Mouse (Mus musculus) liver, embryonic 14.5 days (tissue): Measurements from ENCODE around the gene Ivns1abp.

Experiments used
- CTCF ChIP-seq: IDR thresholded peaks from 2 replicates; pipeline ENCODE4 v1.5.1; 2016; ENCODE audit warnings: antibody characterized with exemption, low read depth, control low read depth
- EP300 ChIP-seq: IDR thresholded peaks from 2 replicates; pipeline ENCODE4 v1.6.1; 2016; ENCODE audit warnings: antibody characterized with exemption, low read depth

DNA sequence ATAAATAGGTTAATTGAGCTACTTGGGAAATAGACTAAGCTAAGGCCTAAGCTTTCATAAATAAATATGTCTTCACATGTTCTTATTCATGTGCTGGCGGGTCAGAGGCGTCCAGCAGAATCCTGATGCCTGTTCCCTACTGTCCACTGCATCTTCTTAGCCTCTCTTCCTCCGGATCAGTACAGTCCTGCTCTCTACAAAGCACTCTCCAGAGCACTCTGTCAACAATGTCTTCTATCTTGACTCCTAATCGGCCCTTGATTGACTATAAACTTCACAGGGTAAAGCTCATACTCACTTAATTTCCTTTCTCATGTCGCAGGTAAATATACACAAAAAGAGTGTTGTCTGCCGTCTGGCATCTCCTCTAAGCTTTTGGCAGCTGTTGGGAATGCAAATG lies 47.3 kb upstream of the Ivns1abp start:
- TF ChIP-seq CTCF (no peak), EP300 (no peak)
